Mouse (Mus musculus) embryo, embryonic 11.5 days (tissue): ENCODE results near the gene Inpp4b.
"Not testable (repeated sequence)": the region's sequence is repeated elsewhere in the genome, so short reads cannot be mapped to it uniquely, and the experiment has no call there.

Experiments used
- DNase-seq: peaks from one replicate; pipeline ENCODE4 v3.0.0-alpha.2; 2012; ENCODE audit warnings: low read depth, low spot score

The Inpp4b gene

DNA sequence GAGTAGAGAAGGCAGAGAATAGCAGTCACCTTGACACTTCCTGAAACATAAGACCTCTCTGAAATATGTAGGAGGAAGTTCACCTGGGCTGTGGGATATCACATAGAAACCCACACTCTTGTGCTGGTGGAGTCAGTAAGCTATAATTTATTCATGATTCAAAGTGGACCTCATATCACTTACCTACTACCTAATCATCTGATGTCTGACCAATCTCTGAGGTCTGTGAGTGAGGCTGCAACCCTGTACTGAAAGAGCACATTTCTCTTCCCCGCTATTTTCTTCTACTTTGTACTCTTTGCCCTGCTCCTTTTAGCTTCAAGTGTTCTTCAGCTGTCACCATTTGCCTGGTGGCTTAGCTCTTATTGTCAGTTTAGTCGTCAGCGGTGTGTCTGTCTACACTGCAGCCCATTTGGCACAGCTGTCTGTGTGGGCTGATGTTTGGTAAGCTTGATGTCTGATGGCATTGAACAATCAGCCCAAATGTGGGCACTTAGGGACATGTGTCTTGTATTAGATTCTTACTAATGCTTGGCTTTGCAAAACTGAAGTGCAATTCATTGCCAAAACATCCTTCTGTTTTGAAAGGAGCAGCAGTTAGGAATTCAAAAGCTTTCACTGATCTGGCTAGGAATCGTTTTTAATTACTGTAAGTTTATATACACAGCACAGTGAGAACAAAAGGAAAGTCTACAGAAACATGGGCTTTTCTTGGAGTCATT, 434.3 kb downstream of the Inpp4b start:
- DNase-seq: no peak

DNA sequence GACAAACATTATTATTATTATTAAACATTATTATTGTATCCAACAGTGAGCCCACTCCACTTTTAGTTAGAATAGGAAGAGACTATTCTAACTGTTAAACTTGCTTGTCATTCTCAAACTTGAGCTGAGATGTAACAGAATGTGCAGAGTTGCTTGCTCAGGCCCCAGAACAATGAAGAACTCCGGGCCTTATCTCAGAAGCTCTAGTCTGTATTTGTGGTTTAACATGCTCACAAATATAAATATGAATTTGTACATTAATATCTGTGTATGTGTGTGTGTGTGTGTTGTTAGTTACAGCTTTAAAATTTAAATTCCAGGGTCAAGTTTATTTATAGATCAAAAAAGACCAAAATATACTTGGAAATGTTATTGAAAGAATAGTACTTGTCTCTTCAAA, 435.3 kb downstream of the Inpp4b start:
- DNase-seq: no peak

DNA sequence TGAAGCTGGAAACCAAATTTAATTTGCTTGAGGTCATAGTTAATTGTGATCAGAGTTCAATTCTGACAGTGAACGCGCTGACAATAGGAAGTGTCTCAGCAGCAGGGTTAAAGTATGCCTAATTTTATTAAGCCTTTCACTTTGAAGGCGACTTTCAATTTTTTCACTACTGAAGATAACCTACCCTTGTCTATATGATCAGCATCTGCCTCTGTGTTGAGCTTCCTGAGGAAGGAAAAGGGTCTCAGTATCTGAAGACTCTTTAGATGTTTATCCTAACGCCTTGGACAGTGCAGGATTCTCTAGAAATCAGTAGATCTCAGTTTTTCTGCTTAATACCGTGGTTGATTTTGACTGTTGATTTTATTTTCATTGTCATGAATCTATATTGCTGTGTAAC, 437.1 kb downstream of the Inpp4b start:
- DNase-seq: no peak

DNA sequence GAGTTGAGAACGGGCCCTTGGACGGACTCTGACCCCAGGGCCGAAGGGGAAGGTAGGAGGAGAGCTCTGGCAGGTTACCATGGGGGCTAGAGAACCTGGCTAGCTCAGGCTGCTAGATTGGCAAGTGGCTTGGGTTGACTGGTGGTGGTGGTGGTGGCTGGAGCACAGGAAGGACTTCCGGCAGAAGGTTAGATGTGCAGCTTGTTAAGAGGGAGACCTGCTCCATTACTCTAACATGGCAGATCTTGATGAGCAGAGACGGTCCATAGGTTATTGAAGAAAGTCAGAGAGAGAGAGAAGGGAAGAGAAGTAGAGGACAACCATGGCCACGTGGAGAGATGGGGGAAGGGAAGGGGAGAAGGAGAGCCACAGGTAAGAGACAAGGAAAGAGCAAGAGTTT, 437.8 kb downstream of the Inpp4b start:
- DNase-seq: no peak

DNA sequence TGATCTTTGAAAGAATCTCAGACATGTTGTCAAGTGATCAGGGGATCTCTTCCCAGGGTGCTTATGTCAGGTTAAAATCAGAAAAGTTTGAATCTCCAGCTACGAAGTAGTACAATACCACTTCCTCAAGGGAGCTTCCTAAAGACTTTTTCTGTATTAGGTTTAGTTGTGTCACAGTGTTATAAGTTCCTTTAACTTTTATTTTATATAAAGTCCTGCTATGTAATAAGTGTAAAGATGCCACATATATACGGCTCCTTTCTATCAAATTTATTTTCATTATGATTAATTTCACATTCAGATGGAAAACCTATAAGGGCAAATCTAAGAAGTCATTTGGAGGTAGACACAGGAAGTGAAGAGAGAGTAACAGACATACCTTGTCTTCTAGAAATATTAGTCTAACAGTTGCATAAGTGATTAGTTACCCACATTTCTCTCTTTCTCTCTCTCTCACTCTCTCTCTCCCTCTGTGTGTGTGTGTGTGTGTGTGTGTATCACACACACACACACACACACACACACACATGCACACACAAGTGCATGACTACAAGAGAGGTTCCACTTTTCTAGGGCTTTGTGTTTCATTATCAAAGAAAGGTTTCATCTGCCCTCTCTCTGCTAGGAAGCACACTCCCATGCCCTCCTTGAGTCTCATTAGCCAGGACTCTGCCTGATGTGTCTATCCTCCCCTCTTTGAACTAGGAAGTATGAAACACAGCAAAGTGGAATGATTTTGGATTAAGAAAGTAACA, 438.7 kb downstream of the Inpp4b start:
- DNase-seq: no peak

DNA sequence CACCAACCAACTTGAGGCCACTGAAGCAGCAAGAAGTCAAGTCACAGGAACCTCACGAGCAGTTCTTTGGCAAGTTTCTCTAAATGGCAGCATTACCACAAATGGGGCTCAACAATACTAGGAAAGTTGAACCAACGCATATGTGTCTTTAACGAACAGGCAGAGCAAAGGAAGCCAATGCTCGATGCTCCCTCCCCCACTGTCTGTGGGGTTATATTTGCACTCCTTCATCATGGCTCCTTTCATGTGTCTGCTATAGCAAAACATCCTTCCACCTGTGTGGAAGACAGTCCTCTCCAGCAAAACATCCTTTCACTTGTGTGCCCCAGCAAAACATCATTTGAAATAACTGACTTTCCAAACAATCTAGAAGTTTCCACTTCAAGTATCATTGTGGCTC, 440.4 kb downstream of the Inpp4b start:
- no peak for DNase-seq

DNA sequence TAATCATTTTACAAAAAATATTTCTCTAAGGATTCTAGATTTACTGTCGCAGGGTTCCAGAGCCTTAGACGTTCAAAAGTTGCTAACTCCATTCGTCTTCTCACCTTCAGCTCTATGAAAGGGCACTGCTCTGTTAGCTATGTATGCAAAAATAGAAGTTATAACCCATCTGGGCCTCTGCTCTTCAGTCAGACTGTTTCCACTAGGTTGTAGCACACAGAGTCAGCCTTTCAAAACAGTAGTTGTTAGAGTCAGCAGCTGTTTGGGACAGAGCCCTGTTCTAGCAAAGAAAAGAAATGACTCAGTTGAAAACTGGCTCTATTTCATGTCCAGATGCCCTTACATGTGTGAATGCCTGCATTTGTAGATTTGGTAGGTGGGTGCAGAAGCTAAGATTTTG, 442.4 kb downstream of the Inpp4b start:
- DNase-seq: no peak

DNA sequence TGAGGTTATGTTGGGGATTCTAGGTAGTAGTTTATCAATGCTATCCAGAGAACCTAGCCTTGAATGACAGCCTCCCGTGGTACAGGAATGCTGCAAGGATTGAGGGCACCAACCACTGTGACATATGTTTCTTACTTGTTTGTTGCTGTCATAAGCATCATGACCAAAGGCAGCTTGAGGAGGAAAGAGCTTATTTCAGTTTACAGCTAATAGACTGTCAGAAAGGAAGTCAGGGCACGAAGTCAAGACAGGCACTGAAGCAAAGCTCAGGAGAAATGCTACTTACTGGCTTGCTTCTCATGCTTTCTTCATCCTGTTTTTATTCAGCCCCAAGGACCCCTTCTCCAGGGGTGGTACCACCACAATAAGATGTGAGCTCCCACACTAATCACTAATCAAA, 446.1 kb downstream of the Inpp4b start:
- DNase-seq: no peak

DNA sequence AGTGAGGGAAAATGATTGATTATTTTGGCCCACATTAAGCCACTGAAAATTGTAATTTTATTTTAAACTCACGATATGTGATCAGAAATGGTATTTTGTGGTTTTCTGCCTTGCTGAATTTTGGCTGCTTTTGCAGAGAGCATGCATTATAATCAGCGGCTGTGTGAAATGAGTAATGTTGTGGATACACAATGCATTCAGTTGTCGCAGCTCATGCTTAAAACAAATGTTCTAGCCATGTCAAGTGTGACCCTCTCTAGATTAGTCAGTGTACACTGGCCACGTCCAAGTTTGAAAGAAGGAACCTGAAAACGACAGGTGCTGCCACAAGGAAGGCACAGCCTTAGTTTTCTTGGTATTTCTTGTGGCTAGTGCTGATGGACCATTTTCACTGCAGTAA, 450.3 kb downstream of the Inpp4b start:
- no peak for DNase-seq

DNA sequence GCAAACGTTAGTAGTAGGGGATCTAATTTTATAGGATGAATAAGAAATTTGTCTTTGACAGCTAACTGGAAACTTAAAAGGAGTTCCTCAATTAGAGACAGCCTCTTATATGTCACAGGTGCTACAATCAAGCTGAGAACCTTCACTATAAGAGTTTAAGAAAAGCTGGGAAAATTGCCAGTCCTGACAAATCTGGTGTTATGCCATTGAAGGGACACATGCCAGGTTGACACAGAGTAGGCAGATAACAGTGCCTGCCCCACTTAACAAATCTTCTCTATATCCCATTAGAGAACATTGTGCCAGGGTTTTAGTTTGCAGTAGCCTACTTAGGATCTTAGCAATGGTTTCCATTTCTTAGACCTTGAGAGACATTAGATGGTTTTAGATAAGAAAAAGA, 456.1 kb downstream of the Inpp4b start:
- DNase-seq: no peak

DNA sequence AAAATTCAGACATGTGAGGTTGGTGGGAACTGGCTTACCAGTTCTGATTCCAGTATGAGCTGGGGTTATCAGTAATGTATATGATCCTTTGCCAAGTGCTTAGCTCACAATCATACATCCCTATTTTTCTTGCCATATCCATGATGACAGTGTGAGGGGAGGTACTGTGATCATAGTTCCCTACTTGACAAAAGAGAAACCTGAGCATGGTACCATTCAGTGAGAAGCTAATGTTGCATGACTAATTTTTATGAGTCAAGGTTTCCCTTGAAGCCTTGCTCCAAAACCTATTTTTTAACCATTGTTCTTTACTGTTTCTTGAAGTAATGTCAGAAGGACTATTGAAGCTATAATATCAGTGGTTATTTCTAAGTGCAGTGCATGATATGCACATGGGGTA, 458.4 kb downstream of the Inpp4b start:
- DNase-seq: no peak

DNA sequence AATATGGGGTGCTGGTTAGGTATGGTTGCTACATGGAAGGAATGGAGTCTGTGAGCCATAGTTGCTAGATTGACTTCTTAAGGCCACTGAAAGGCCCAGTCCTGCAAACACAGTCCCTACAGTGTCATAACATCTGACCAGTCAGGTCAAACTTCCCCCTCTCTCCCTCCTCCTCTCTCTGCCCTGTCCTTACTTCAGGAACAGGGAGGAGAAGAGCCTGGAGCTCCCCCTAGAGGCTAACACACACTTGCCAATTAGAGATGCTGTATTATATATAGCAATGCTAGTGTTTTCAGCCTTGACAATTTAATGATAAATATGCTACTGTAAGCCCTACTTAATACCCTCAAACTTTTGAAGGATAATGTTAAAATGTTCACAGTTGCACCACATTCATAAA, 464.4 kb downstream of the Inpp4b start:
- DNase-seq: peak; percentile 59

DNA sequence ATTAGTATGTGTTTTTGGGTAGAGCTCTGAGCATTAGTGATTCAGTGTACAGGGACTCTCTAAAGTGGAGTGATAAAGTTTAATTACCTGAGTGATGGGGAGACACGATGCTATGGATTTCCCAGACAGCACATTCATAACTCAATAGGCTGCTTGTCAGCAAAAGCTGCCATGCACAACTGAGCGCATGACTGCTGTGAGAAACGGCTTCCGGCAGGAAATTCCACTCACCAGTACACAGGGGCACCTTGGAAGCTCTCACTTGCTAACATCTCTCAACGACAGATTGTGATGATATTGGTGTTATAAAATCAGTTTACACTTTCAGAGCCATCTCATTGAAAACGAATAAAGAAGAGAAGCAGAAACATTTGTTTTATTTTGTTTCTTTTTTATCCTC, 465.2 kb downstream of the Inpp4b start:
- no peak for DNase-seq

DNA sequence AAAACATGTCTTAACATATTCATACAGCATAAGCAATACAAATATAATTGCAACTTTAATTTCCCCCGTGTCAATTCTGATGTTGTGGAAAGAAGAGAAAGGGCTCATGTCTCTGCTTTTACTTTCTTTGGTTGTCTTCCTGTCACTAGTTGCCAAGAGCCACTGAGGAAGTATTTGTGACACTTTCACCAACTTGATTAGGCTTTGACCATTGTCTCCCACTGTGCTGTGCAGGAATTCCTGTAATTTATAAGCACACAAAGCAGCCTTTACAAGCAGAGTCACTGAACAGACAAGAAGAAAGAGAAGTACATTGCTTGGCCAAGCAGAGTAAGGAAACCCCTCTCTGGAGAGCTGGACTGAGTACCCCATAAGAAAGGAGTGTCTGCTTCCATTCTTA, 466.1 kb downstream of the Inpp4b start:
- no peak for DNase-seq

DNA sequence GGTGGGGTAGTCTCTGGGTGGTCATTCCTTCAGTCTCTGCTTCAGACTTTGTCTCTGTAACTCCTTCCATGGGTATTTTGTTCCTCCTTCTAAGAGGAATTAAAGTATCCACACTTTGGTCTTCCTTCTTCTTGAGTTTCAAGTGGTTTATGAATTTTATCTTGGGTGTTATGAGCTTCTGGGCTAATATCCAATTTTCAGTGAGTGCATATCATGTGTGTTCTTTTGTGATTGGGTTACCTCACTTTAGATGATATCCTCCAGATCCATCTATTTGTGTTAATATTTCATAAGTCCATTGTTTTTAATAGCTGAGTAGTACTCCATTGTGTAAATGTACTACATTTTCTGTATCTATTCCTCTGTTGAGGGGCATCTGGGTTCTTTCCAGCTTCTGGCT, 467.1 kb downstream of the Inpp4b start:
- not testable (repeated sequence) for DNase-seq

DNA sequence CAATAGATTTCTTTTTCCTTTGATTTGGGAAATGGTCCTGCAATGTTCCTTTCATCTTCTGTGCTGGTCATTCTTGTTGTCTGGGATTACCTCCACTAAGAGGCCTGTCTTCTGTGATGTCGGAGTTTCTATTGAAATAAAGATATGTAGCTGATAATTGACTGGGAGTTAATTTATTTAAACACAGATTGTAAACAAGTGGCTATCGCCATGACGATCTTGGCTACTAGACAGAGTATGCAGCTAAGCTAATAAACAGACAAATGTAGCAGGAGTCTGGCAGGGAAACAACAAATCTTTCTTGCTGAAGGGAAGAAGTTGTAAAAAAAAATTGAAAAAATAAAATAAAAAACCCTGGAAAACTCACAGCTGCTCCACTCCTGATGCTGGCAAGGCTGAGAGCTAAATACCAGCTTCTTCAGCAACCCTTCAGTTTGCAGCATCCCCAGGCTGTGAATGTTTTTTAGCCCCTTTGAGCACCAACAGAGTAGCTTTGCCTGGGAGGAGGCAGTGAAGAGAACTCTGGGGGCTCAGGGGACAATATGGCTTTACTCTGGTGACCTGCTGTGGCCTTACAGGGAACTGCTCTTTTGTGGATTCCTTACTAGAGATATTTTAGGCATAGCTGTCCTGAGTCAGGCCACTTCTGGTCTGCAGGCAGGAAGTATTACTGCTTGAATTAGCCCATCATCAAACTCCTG, 469.8 kb downstream of the Inpp4b start:
- DNase-seq: no peak

DNA sequence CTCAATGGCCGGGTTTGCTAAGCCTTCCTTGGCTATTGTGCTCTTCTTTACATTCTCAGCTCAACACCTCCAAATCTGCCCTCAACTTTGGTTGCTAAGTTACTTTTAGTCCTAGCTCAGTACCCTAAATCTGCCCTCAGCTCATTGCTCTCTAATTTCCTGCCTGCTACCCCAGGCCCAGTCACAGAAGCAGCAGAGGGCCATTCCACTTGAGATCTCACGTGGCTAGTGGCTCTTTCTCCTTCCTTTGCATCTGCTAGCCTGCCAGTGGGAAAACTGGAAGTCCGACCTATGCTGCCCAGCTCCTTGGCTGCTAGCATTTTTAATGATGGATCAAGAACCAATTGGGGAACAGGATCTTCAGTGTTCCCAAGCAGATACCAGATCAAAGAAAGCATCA, 472.4 kb downstream of the Inpp4b start:
- no peak for DNase-seq

DNA sequence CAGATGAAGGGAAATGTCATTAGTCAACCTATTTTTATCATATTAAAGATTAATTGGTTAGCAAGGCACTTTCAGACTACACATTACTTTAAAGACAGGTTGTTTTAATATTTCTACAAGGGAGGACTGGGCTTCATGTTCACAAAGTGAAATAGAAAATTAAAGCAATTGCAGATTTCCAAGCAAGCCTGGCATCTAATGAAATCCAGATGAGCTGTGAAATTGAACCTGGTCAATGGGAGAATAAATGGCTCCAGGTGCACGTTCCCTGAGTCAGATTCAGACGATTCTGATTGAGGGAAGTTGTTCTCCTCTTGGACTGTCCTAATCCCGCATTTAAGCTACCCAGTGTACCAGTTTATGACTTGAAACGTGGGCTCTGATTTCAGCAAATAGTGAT, 473.2 kb downstream of the Inpp4b start:
- DNase-seq: no peak

DNA sequence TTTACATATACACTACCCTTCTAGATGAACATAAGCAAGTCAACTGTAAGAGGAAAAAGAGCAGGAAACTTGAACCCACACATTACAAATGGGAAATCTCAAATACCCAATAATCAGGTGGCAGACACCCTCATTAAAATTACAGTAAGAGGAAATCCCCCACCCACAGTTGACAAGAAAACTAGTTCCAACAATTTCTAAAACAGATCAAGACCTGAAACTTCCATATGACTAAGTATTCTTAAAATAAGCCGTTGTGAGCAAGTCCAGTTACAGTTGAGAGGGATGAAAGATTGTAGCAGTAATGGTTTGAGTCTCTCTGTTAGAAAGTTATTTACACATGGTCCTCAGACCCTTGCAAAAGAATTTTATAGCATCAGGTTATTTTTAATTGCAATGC, 480.8 kb downstream of the Inpp4b start:
- no peak for DNase-seq

DNA sequence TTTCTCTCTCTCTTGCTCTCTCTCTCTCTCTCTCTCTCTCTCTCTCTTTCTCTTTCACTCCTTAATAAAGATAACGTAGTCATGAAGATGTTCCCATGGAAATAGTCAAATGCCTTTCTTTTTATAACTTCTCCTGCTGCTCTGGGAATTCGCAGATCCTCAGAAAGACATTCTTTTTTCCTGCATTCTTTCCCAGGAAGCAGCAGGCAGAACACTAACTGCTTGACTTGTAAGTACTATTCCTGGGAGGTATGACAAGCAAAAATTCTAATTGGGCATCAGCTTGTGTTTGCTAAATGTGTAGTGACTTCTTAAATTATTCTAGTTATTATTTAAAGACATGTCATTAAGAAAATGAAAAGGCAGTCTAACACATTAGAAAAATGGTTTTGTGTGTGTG, 482.6 kb downstream of the Inpp4b start:
- no peak for DNase-seq

DNA sequence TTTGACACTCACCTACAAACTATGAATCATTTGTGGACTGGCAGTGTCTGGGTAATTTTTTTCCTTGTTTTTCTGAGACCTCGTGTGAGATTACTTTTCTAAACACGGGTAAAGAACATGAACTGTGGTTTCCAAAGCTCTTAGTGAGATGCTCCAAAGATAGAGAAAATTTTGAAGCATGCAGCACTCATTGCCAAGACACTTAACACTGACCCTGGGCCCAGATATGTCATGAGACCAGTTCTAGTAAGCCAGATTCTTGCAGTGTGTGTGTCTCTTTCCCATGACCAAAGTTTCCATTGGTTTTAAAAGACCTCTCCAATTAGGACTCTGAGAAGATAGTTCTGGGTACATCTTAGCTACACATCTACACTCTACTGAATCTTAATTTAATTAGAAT, 484.1 kb downstream of the Inpp4b start:
- DNase-seq: no peak

DNA sequence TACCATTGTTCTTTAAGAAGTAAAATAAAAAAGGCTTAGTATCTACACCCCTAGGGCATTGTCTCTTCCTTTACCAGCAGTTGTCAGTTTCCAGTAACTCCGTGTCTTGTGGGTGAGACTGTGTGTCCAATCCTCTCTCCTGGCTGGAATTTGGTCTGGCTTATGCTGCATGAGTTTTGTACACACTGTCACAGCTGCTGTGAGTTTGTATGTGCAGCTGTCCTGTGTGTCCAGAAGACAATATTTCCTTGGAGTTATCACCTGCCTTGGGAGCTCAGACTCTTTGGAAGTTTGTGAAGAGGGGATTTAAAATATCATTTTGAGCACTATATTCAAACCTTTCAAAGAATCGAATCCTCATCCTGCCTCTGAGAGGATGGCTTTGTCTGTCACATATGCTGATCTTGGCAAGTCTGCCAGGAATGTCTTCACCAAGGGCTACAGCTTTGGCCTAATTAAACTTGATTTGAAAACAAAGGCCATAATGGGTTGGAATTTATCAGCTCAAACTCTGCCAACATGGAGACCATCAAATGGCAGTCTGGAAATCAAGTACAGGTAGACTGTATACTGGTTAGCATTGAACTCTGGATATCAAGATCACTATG, 485.1 kb downstream of the Inpp4b start:
- DNase-seq: no peak
